8 mouse cellular contexts compared by ENCODE assay signal in the genomic region with DNA sequence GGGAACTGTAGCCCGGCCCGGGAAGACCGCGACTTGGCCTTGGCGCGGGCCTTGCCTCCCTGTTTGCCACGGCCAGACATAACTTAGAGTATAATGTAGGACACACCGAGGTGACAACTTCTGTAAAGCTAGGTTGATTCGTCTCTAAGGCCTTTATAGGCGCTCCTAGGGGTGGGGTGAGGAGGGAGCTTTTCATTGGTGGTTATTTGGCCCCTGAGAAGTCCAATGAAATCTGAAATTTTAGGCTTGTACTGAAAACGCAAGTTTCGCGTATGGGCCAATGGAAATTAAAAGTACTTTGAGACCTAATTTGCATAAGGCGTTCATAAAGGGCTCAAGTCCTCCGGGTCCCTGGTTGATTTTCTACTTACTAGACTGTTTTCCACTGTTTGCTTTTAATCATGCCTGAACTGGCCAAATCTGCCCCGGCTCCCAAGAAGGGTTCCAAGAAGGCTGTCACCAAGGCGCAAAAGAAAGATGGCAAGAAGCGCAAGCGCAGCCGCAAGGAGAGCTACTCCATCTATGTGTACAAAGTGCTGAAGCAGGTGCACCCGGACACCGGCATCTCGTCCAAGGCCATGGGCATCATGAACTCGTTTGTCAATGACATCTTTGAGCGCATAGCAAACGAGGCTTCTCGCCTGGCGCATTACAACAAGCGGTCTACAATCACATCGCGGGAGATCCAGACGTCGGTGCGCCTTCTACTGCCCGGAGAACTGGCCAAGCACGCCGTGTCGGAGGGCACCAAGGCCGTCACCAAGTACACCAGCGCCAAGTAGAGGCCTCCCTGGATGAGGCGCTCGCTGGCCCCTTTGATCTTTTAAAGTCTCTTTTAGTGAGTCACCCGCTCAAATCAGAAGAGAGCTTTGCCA. TPM values are rescaled to one million over a fixed set of nuclear protein-coding genes. Genes with fewer than 3 reads are reported as not detected.
A peak's percentile ranks its signal among the peaks of the same experiment; 100 is the strongest.
DNase-seq lines count a peak whose midpoint lies in the region; ATAC-seq lines count a peak whose summit lies in the region.

A gene (minus strand): TSS at position 116 of the 875 bp plus-strand sequence.
A gene (plus strand): TSS at position 355 of the 875 bp plus-strand sequence.

- H3K27ac ChIP-seq in hindbrain, embryonic 16.5 days (ENCODE audit: low read depth, low read length) = peak within 1 kb of the TSS; percentile 95

- under 1% methylated on average over 43 of the region's 43 CpGs for WGBS in hindbrain, embryonic 16.5 days

- peak within 1 kb of the TSS; percentile 77 for H3K9ac ChIP-seq in hindbrain, embryonic 16.5 days (ENCODE audit: low read depth, low read length)

- peak; percentile 89 for DNase-seq in gastrocnemius, adult 18-20 months (ENCODE audit: low spot score)
- peak; percentile 88 for DNase-seq in left cerebral cortex, adult 11 months (ENCODE audit: low spot score)
- DNase-seq in lung, postnatal 36 days = peak; percentile 96
- peak; percentile 95 for DNase-seq in retina, postnatal 1 day
- DNase-seq in thymus, postnatal 4 days = peak; percentile 79

- peaks cover 21% of the 10 kb centered on the region for H3K4me1 ChIP-seq in hindbrain, embryonic 16.5 days (ENCODE audit: control insufficient read depth, insufficient read depth, low read depth, low read length)

- H3K36me3 ChIP-seq in hindbrain, embryonic 16.5 days (ENCODE audit: control insufficient read depth, insufficient read depth, low read length) = no peaks in the 10 kb centered on the region

- H3K4me2 ChIP-seq in hindbrain, embryonic 16.5 days (ENCODE audit: low read length) = peak within 1 kb of the TSS; percentile 77

- no peaks in the 10 kb centered on the region for H3K27me3 ChIP-seq in hindbrain, embryonic 16.5 days (replicated peaks; ENCODE audit: control insufficient read depth, insufficient read depth, low read length)

- no peaks in the 10 kb centered on the region for H3K9me3 ChIP-seq in hindbrain, embryonic 16.5 days (ENCODE audit: control insufficient read depth, low read length)

- peak within 1 kb of the TSS; percentile 60 for H3K4me3 ChIP-seq in hindbrain, embryonic 16.5 days (ENCODE audit: low read length)

- peak; percentile 75 for ATAC-seq in activated CD4-positive, CD25-positive, alpha-beta regulatory T cell, adult 4 months
- peak; percentile 82 for ATAC-seq in common myeloid progenitor, adult 5-6 weeks (replicated peaks; ENCODE audit: low read depth, poor library complexity, severe bottlenecking)
- ATAC-seq in hindbrain, embryonic 16.5 days = peak; percentile 89

RNA-seq across cellular contexts. Expression of the first gene that starts in this region (rescaled TPM):
- 10 to 100 TPM in 1 of 2 experiments, 1 to 10 TPM in 1; 5.3 to 11.8 TPM for polyA plus RNA-seq in activated CD4-positive, CD25-positive, alpha-beta regulatory T cell, adult 4 months (2017; shearing (Covaris generic))
- 2,555 and 2,638 TPM in 2 replicates for total RNA-seq in common myeloid progenitor, adult 5-6 weeks (2017)
- 10 to 100 TPM in 1 of 2 experiments, 1 to 10 TPM in 1; 6.7 to 12.5 TPM for total RNA-seq in gastrocnemius, adult 18-20 months (2021)
- 1.3 TPM in 1 of 2 replicates, not detected in the other for polyA plus RNA-seq in hindbrain, embryonic 16.5 days (2015; fragmentation: Nextera tagmentation; extraction: Ambion mirVana)

RNA-seq across cellular contexts. Expression of the second gene that starts in this region (rescaled TPM):
- polyA plus RNA-seq in activated CD4-positive, CD25-positive, alpha-beta regulatory T cell, adult 4 months (2017; shearing (Covaris generic)) = 1 to 10 TPM; 1.5 to 3.3 TPM
- 6.6 and 8.3 TPM in 2 replicates for total RNA-seq in common myeloid progenitor, adult 5-6 weeks (2017)
- total RNA-seq in gastrocnemius, adult 18-20 months (2021) = 1 to 10 TPM; 4.2 to 6.2 TPM
- 4.9 and 5.5 TPM in 2 replicates for polyA plus RNA-seq in hindbrain, embryonic 16.5 days (2015; fragmentation: Nextera tagmentation; extraction: Ambion mirVana)

Comparison
In these comparisons a context has a peak if more than half of its experiments do, and no peak if none do; other contexts are left out.
1. Peak in every context shown above with its lines: DNase-seq, ATAC-seq, H3K4me3 ChIP-seq and H3K27ac ChIP-seq.
2. RNA of the first gene that starts in this region (total RNA-seq): 2,555 to 2,638 TPM in common myeloid progenitor, adult 5-6 weeks; 6.7 to 12.5 TPM in gastrocnemius, adult 18-20 months; every median in the first group is over 100 times any median in the second.